Mouse (Mus musculus) forebrain, embryonic 13.5 days (tissue): ENCODE measurements around the gene Gm28047. TPM values are rescaled to one million over a fixed set of nuclear protein-coding genes. Genes with fewer than 3 reads are reported as not detected.

Source experiments
- ATAC-seq: fragments of 200-750 bp; cut with Nextera tagmentation; 2 replicates; pipeline ENCODE4 v1.8.0; 2017
- H3K27ac ChIP-seq: fragments of 300-500 bp; sonication (generic); 2 replicates; pipeline ENCODE4 v1.5.1; 2015; ENCODE audit warnings: inconsistent platforms, mild to moderate bottlenecking, moderate library complexity
- H3K27me3 ChIP-seq: fragments of 300-500 bp; sonication (generic); 2 replicates; pipeline ENCODE4 v1.6.1; 2015; ENCODE audit warnings: mild to moderate bottlenecking, inconsistent platforms
- H3K36me3 ChIP-seq: fragments of 300-500 bp; sonication (generic); 2 replicates; pipeline ENCODE4 v1.6.1; 2015; ENCODE audit warnings: mild to moderate bottlenecking, inconsistent platforms; ENCODE audit not compliant: poor library complexity, severe bottlenecking
- H3K4me1 ChIP-seq: fragments of 300-500 bp; sonication (generic); 2 replicates; pipeline ENCODE4 v1.6.1; 2015; ENCODE audit warnings: inconsistent platforms
- H3K4me2 ChIP-seq: fragments of 300-500 bp; sonication (generic); 2 replicates; pipeline ENCODE4 v1.6.1; 2015; ENCODE audit warnings: inconsistent platforms, mild to moderate bottlenecking, moderate library complexity
- H3K4me3 ChIP-seq: fragments of 300-500 bp; sonication (generic); 2 replicates; pipeline ENCODE4 v1.5.1; 2015; ENCODE audit warnings: mild to moderate bottlenecking, inconsistent platforms
- H3K9ac ChIP-seq: fragments of 300-500 bp; sonication (generic); 2 replicates; pipeline ENCODE4 v1.6.1; 2015; ENCODE audit warnings: mild to moderate bottlenecking, inconsistent platforms
- H3K9me3 ChIP-seq: fragments of 300-500 bp; sonication (generic); replicated peaks from 2 replicates; pipeline ENCODE4 v1.6.1; 2016; ENCODE audit warnings: inconsistent platforms
- WGBS: fragments of 180-500 bp; shearing (Covaris S2); methylation state at CpG from one replicate; pipeline ENCODE4 v1.1.7; 2015; 5-methylcytosine and 5-hydroxymethylcytosine counted together
- polyA plus RNA-seq: library from polyadenylated mRNA; unstranded; fragments of >200 nt; fragmentation: Nextera tagmentation; extraction: Ambion mirVana; gene quantifications from 2 replicates; pipeline ENCODE4 v1.2.1, GENCODE M21; 2015

The Gm28047 gene
- polyA plus RNA-seq, 1 experiment from 2014 or later = not detected

GRCm38 (mm10) chr15:102502254-102502840 lies 122.5 kb downstream of the Gm28047 start:
- Histone ChIP-seq H3K4me2 (no peak overlapping the region), H3K36me3 (peaks cover 86% of the 10 kb centered on the region), H3K27me3 (no peaks in the 10 kb centered on the region), H3K27ac (no peak overlapping the region), H3K4me3 (no peak overlapping the region), H3K9ac (no peak overlapping the region), H3K9me3 (no peaks in the 10 kb centered on the region), H3K4me1 (no peaks in the 10 kb centered on the region)
- WGBS = 82% methylated on average over 9 of the region's 9 CpGs
- ATAC-seq = no peak

- WGBS = 87% methylated on average over 19 of the region's 19 CpGs
- H3K9me3 ChIP-seq = no peaks in the 10 kb centered on the region
- H3K27me3 ChIP-seq = no peaks in the 10 kb centered on the region
- no peak overlapping the region for H3K4me2 ChIP-seq
- H3K27ac ChIP-seq = no peak overlapping the region
- H3K4me1 ChIP-seq = no peaks in the 10 kb centered on the region
- H3K4me3 ChIP-seq = no peak overlapping the region
- peaks cover 91% of the 10 kb centered on the region for H3K36me3 ChIP-seq
- peak; percentile 6; the same call in 1 of the 2 replicates for ATAC-seq
- no peak overlapping the region for H3K9ac ChIP-seq
These were observed 123.6 kb downstream of the Gm28047 start for GRCm38 (mm10) chr15:102501084-102501814.

GRCm38 (mm10) chr15:102500479-102500878 lies 124.4 kb downstream of the Gm28047 start:
- ATAC-seq = no peak
- Histone ChIP-seq H3K4me3 (no peak overlapping the region), H3K36me3 (peaks cover 94% of the 10 kb centered on the region), H3K4me2 (no peak overlapping the region), H3K27me3 (no peaks in the 10 kb centered on the region), H3K27ac (no peak overlapping the region), H3K4me1 (no peaks in the 10 kb centered on the region), H3K9me3 (no peaks in the 10 kb centered on the region), H3K9ac (no peak overlapping the region)
- 91% methylated on average over 5 of the region's 5 CpGs for WGBS

- Histone ChIP-seq H3K27ac (no peak overlapping the region), H3K36me3 (peaks cover 94% of the 10 kb centered on the region), H3K4me1 (no peaks in the 10 kb centered on the region), H3K9ac (no peak overlapping the region), H3K27me3 (no peaks in the 10 kb centered on the region), H3K9me3 (no peaks in the 10 kb centered on the region), H3K4me3 (no peak overlapping the region), H3K4me2 (no peak overlapping the region)
- ATAC-seq = no peak
- WGBS = 91% methylated on average over 6 of the region's 6 CpGs
These were observed 125.0 kb downstream of the Gm28047 start for GRCm38 (mm10) chr15:102499851-102500250.

GRCm38 (mm10) chr15:102499370-102499769 lies 125.5 kb downstream of the Gm28047 start:
- Histone ChIP-seq H3K36me3 (peaks cover 94% of the 10 kb centered on the region), H3K4me1 (no peaks in the 10 kb centered on the region), H3K9ac (no peak overlapping the region), H3K4me3 (no peak overlapping the region), H3K4me2 (no peak overlapping the region), H3K9me3 (no peaks in the 10 kb centered on the region), H3K27ac (no peak overlapping the region), H3K27me3 (no peaks in the 10 kb centered on the region)
- 72% methylated on average over 3 of the region's 3 CpGs for WGBS
- ATAC-seq = no peak

- no peak overlapping the region for H3K9ac ChIP-seq
- WGBS = 87% methylated on average over 3 of the region's 3 CpGs
- no peak for ATAC-seq
- H3K4me2 ChIP-seq = no peak overlapping the region
- H3K36me3 ChIP-seq = peaks cover 94% of the 10 kb centered on the region
- H3K4me1 ChIP-seq = no peaks in the 10 kb centered on the region
- H3K27me3 ChIP-seq = no peaks in the 10 kb centered on the region
- no peak overlapping the region for H3K4me3 ChIP-seq
- H3K9me3 ChIP-seq = no peaks in the 10 kb centered on the region
- H3K27ac ChIP-seq = no peak overlapping the region
These were observed 126.5 kb downstream of the Gm28047 start for GRCm38 (mm10) chr15:102498322-102498721.

GRCm38 (mm10) chr15:102487664-102488063 lies 137.2 kb downstream of the Gm28047 start:
- H3K4me3 ChIP-seq = no peak overlapping the region
- no peak overlapping the region for H3K27ac ChIP-seq
- no peaks in the 10 kb centered on the region for H3K27me3 ChIP-seq
- no peak overlapping the region for H3K4me2 ChIP-seq
- H3K4me1 ChIP-seq = no peaks in the 10 kb centered on the region
- no peak overlapping the region for H3K9ac ChIP-seq
- ATAC-seq = no peak
- H3K36me3 ChIP-seq = peaks cover 88% of the 10 kb centered on the region
- H3K9me3 ChIP-seq = no peaks in the 10 kb centered on the region
- 96% methylated on average over 1 of the region's 1 CpGs for WGBS

GRCm38 (mm10) chr15:102485853-102486252 lies 139.0 kb downstream of the Gm28047 start:
- no peak overlapping the region for H3K4me2 ChIP-seq
- peaks cover 92% of the 10 kb centered on the region for H3K36me3 ChIP-seq
- no peak overlapping the region for H3K4me3 ChIP-seq
- H3K4me1 ChIP-seq = no peaks in the 10 kb centered on the region
- H3K9me3 ChIP-seq = no peaks in the 10 kb centered on the region
- H3K9ac ChIP-seq = no peak overlapping the region
- no peak for ATAC-seq
- no peak overlapping the region for H3K27ac ChIP-seq
- 89% methylated on average over 12 of the region's 12 CpGs for WGBS
- H3K27me3 ChIP-seq = no peaks in the 10 kb centered on the region

- Histone ChIP-seq H3K4me2 (no peak overlapping the region), H3K9me3 (no peaks in the 10 kb centered on the region), H3K27ac (no peak overlapping the region), H3K4me3 (no peak overlapping the region), H3K4me1 (no peaks in the 10 kb centered on the region), H3K27me3 (no peaks in the 10 kb centered on the region), H3K9ac (no peak overlapping the region), H3K36me3 (peaks cover 91% of the 10 kb centered on the region)
- WGBS = 97% methylated on average over 3 of the region's 3 CpGs
- no peak for ATAC-seq
These were observed 141.7 kb downstream of the Gm28047 start for GRCm38 (mm10) chr15:102483136-102483535.

GRCm38 (mm10) chr15:102474520-102474919 lies 150.3 kb downstream of the Gm28047 start:
- no peak overlapping the region for H3K4me3 ChIP-seq
- no peak for ATAC-seq
- H3K9ac ChIP-seq = no peak overlapping the region
- H3K4me2 ChIP-seq = no peak overlapping the region
- no peaks in the 10 kb centered on the region for H3K9me3 ChIP-seq
- 91% methylated on average over 2 of the region's 2 CpGs for WGBS
- H3K27ac ChIP-seq = no peak overlapping the region
- peaks cover 20% of the 10 kb centered on the region for H3K4me1 ChIP-seq
- H3K36me3 ChIP-seq = peaks cover 59% of the 10 kb centered on the region
- H3K27me3 ChIP-seq = no peaks in the 10 kb centered on the region
